Comparison of ENCODE assay signal across 8 mouse cellular contexts in the genomic region with DNA sequence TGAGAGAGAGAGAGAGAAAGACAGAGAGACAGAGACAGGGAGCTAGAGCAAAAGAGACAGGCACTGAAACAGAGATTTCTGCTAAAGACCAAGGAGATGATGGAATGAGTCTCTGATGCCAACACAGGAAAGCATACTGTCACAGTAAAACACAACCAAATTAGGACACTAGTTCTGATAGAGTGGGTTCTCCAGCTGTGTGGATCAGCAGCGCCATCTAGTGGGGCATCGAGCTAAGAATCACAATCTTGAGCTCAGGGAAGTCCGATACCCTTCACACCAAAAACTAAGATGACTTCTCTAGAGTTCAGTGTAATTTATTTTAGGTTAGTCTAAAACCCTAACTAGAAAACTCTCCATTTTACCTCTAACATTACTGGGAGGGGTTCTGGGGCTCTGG. TPM values are rescaled to one million over a fixed set of nuclear protein-coding genes. Genes with fewer than 3 reads are reported as not detected.
DNase-seq lines count a peak whose midpoint lies in the region; ATAC-seq lines count a peak whose summit lies in the region.

No protein-coding gene starts in this region.

- H3K9me3 ChIP-seq in midbrain, embryonic 15.5 days: no peaks in the 10 kb centered on the region

- WGBS in midbrain, embryonic 15.5 days: 19% methylated on average over 3 of the region's 3 CpGs

- H3K27me3 ChIP-seq in midbrain, embryonic 15.5 days (replicated peaks): no peaks in the 10 kb centered on the region

- H3K36me3 ChIP-seq in midbrain, embryonic 15.5 days (replicated peaks): no peaks in the 10 kb centered on the region

- peak; percentile 64 to 82 for DNase-seq in heart, postnatal 10 days
- no peak for DNase-seq in heart, postnatal 25 days (ENCODE audit: low spot score)
- peak; percentile 77 for DNase-seq in brain, adult 2 months (ENCODE audit: low read depth, low spot score)
- DNase-seq in forelimb bud, embryonic 11.5 days (ENCODE audit: low read depth, low spot score): peak; percentile 67
- DNase-seq in kidney, adult 11 months: peak; percentile 4
- peak; percentile 68 to 82 for DNase-seq in left cerebral cortex, postnatal 14 days (ENCODE audit: low spot score in 2 of 2)
- peak; percentile 6 to 43 for DNase-seq in urinary bladder, postnatal 36 days (ENCODE audit: low spot score in 2 of 2)

- no peak overlapping the region for H3K9ac ChIP-seq in midbrain, embryonic 15.5 days

- no peak overlapping the region for H3K27ac ChIP-seq in midbrain, embryonic 15.5 days

- H3K4me1 ChIP-seq in midbrain, embryonic 15.5 days: no peaks in the 10 kb centered on the region

- peak; percentile 37; the same call in 1 of the 2 replicates for ATAC-seq in midbrain, embryonic 15.5 days (replicated peaks)

- no peak overlapping the region for H3K4me2 ChIP-seq in midbrain, embryonic 15.5 days

- intact Hi-C loops in heart, postnatal 10 days (cut with DNase I): loop anchor here (5.0 to 10.0 kb wide), 3 partner anchors 193 to 1091 kb away; a partner anchor contains a TSS
- intact Hi-C loops in heart, postnatal 25 days (cut with DNase I): loop anchor here (2.0 to 5.0 kb wide), 4 partner anchors 81 to 1089 kb away; no protein-coding TSS in a partner anchor
- intact Hi-C loops in left cerebral cortex, postnatal 14 days (cut with DNase I): loop anchor here (5.0 kb wide), 1 partner anchor 1091 kb away; no protein-coding TSS in a partner anchor

- H3K4me3 ChIP-seq in midbrain, embryonic 15.5 days: no peak overlapping the region

RNA-seq across cellular contexts. Expression of a gene that starts 29.1 kb away (rescaled TPM):
- under 1 TPM; 0.57 to 0.79 TPM for total RNA-seq in heart, postnatal 10 days (2021)
- total RNA-seq in heart, postnatal 25 days (2021): 1 to 10 TPM in 1 of 2 experiments, under 1 TPM in 1; 0.78 to 1.1 TPM
- total RNA-seq in left cerebral cortex, postnatal 14 days (2021): 1 to 10 TPM; 4.8 to 6.5 TPM
- polyA plus RNA-seq in midbrain, embryonic 15.5 days (2015; fragmentation: Nextera tagmentation; extraction: Ambion mirVana): 6.5 and 8.6 TPM in 2 replicates

RNA-seq across cellular contexts. Expression of a gene that starts 35.5 kb away (rescaled TPM):
- under 1 TPM in 1 of 2 experiments, not detected in 1; 0.15 TPM for total RNA-seq in heart, postnatal 10 days (2021)
- total RNA-seq in heart, postnatal 25 days (2021): under 1 TPM; 0.29 to 0.53 TPM
- not detected for total RNA-seq in left cerebral cortex, postnatal 14 days (2021)
- not detected in 2 replicates for polyA plus RNA-seq in midbrain, embryonic 15.5 days (2015; fragmentation: Nextera tagmentation; extraction: Ambion mirVana)
